Mouse (Mus musculus): Measurements from ENCODE around the gene Lpcat2. TPM values are rescaled to one million over a fixed set of nuclear protein-coding genes. Genes with fewer than 3 reads are reported as not detected.

The Lpcat2 gene
- total RNA-seq (2021) = 1 to 10 TPM; 1.0 to 1.6 TPM

- DNase-seq (ENCODE audit: low spot score) = peak; percentile 15
- intact Hi-C loops (cut with DNase I) = no loop called here
Observed at GRCm38 (mm10) chr8:92855171-92855894, at the start of gene Lpcat2. Gene Lpcat2, plus strand, starts transcription at chr8:92855339.

DNA sequence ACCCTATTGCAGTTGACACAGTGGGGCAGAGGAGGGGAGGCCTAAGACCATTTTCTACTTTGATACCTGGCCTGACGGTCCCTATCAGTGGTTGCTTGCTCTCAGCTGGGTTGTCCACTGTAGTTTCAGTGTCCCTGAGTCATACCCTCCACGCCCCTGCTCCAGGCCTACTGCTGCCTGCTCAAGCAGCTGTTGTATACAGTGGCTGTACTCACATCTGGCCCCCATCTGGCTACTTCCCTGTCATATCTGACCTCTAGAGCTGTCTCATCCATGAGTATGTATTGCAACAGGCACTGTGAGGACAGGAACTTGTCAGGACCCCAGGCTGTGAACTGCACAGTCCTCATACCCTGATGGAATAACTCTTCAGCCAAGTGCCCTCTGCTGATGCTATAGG, 42.4 kb upstream of the Lpcat2 start:
- no peak for DNase-seq (ENCODE audit: low spot score)
- intact Hi-C loops (cut with DNase I) = no loop called here

GRCm38 (mm10) chr8:92815661-92816060, 39.5 kb upstream of the Lpcat2 start:
- no peak for DNase-seq (ENCODE audit: low spot score)
- intact Hi-C loops (cut with DNase I) = no loop called here

GRCm38 (mm10) chr8:92817928-92818818, 37.0 kb upstream of the Lpcat2 start:
- intact Hi-C loops (cut with DNase I) = loop anchor here (1.0 kb wide), 2 partner anchors 65 to 180 kb away; no protein-coding TSS in a partner anchor
- DNase-seq (ENCODE audit: low spot score) = peak; percentile 73

DNA sequence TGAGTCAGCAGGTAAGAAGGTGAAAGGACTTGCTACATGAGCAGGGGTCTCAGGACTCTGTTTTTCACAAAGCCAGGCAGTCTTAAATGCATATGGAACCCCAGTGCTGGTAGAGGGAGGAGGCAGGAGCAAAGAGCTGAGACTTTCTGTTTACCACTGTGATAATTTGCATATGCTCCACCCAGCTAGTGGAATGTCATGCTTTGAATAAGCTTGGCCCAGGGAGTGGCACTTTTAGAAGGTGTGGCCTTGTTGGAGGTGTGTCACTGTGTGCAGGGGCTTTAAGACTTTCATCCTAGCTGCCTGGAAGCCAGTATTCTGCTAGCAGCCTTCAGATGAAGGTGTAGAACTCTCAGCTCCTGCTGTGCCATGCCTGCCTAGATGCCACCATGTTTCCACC, 34.0 kb upstream of the Lpcat2 start:
- intact Hi-C loops (cut with DNase I) = no loop called here
- no peak for DNase-seq (ENCODE audit: low spot score)

GRCm38 (mm10) chr8:92822386-92822785, 32.8 kb upstream of the Lpcat2 start:
- intact Hi-C loops (cut with DNase I) = no loop called here
- no peak for DNase-seq (ENCODE audit: low spot score)

DNA sequence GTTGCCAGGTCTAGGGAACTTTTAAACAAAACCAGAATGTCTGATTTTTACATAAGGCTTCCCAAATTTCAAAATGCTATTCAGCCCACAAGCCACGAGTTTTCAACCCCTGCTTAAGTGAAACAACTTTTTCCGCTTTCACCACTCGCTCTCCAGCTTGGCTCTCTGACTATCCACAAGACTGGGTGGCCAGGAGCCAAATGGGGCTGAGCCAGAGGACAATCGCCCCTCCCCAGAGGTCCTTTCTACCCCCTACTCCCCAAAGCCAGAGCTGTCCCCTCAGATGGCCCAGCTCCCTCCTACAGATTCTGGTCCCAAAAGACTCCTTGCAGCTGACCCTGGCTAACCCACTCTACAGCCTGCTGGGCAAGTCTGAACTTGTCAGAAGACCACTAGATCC, 29.1 kb upstream of the Lpcat2 start:
- intact Hi-C loops (cut with DNase I) = no loop called here
- peak; percentile 40 for DNase-seq (ENCODE audit: low spot score)

- peak; percentile 71 for DNase-seq (ENCODE audit: low spot score)
- intact Hi-C loops (cut with DNase I) = no loop called here
Observed at GRCm38 (mm10) chr8:92827243-92828034, 27.7 kb upstream of the Lpcat2 start, which contains the start of gene Mmp2. Gene Mmp2, plus strand, starts transcription at chr8:92827291.

GRCm38 (mm10) chr8:92828251-92828743, 26.8 kb upstream of the Lpcat2 start:
- intact Hi-C loops (cut with DNase I) = no loop called here
- no peak for DNase-seq (ENCODE audit: low spot score)

- intact Hi-C loops (cut with DNase I) = no loop called here
- DNase-seq (ENCODE audit: low spot score) = no peak
Observed at GRCm38 (mm10) chr8:92834065-92834731, 20.9 kb upstream of the Lpcat2 start.

- no peak for DNase-seq (ENCODE audit: low spot score)
- intact Hi-C loops (cut with DNase I) = loop anchor here (5.0 kb wide), 1 partner anchor 47 kb away; no protein-coding TSS in a partner anchor
Observed at GRCm38 (mm10) chr8:92834786-92835500, 20.2 kb upstream of the Lpcat2 start.

DNA sequence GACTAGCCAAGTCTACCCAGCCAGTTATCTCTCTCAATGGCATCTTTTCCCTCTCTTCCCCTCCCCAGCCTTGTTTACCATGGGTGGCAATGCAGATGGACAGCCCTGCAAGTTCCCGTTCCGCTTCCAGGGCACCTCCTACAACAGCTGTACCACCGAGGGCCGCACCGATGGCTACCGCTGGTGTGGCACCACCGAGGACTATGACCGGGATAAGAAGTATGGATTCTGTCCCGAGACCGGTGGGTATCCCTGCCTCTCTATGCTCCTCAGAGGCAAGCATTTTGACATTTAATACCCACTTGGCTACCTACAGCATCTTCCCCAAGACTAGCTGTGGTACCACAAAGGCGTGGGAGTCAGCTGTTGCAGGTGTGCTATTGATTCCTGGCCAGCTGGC, 19.2 kb upstream of the Lpcat2 start:
- DNase-seq (ENCODE audit: low spot score) = no peak
- intact Hi-C loops (cut with DNase I) = loop anchor here (5.0 kb wide), 1 partner anchor 46 kb away; no protein-coding TSS in a partner anchor

- no peak for DNase-seq (ENCODE audit: low spot score)
- intact Hi-C loops (cut with DNase I) = loop anchor here (5.0 kb wide), 1 partner anchor 44 kb away; no protein-coding TSS in a partner anchor
Observed at GRCm38 (mm10) chr8:92838616-92839015, 16.5 kb upstream of the Lpcat2 start.

DNA sequence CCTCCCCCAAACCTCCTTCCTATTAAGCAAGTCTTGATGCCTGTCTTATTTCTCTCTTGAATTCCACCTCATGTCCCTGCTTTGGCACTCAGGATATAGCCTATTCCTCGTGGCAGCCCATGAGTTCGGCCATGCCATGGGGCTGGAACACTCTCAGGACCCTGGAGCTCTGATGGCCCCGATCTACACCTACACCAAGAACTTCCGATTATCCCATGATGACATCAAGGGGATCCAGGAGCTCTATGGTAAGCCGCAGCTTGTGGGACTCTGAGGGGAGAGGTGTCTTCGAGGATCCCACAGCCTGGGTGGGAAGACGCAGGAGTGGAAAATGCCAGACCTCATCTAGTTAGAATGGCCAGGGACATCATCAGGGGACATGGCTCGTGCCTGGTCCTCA, 16.0 kb upstream of the Lpcat2 start:
- no peak for DNase-seq (ENCODE audit: low spot score)
- intact Hi-C loops (cut with DNase I) = loop anchor here (5.0 kb wide), 1 partner anchor 43 kb away; no protein-coding TSS in a partner anchor

GRCm38 (mm10) chr8:92839876-92840275, 15.3 kb upstream of the Lpcat2 start:
- intact Hi-C loops (cut with DNase I) = loop anchor here (5.0 kb wide), 1 partner anchor 42 kb away; no protein-coding TSS in a partner anchor
- DNase-seq (ENCODE audit: low spot score) = peak; percentile 59

DNA sequence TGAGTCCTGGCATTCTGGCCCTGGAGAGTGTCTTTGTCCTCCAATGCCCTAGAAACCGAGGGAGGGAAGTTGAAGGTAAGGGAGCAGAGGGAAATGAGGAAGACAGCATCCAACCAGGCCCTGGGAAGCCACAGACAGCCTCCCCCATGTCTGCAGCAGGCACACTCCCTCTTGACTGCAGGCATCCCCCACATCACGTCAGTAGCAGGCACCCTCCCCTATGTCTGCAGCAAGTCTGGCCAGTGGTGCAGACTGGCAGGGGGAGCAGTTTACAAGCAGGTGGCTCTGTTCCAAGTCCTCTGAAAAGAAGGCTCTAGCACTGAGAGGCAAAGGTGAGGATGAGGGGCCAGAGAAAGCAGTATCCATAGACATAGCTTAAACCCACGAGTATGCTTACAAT, 8.5 kb upstream of the Lpcat2 start:
- intact Hi-C loops (cut with DNase I) = no loop called here
- no peak for DNase-seq (ENCODE audit: low spot score)

DNA sequence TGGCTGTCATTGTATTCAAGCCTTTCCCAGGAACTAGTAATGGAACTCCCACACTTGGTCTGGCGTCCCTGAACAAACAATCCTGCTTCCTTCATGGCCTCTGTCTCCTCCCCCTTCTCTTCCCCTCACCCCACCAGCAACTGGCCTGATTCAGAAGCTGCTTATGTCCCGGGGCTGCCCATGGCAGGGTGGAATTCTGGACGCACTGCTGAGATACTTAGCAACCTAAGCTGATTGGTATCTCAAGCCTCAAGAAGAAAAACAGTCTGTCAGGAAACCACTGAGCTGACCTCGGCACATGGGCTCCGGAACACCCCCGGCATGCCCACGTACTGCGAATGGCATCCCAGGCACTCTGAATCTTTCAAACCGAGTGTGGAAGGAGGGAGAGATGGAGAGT, 7.8 kb upstream of the Lpcat2 start:
- intact Hi-C loops (cut with DNase I) = no loop called here
- DNase-seq (ENCODE audit: low spot score) = no peak

DNA sequence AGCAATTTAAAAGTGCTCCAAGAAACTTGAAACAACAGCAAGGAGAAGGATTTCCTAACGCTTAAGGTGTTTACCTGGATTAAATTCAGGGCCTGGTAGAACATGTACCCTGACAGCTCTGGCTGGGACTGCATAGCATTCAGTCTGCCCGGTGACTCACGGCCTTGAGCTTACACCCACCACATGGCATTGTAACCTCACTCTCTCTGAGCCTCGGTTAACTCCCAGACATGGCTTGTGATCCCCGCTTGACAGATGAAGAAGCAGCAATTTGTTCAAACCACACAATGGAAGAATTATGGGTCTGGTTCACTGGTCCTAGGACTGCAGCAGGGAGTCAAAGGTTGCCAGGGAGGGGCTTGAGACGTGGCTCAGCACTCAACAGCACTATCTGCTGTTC, 5.9 kb upstream of the Lpcat2 start:
- no peak for DNase-seq (ENCODE audit: low spot score)

GRCm38 (mm10) chr8:92850239-92850638, 4.9 kb upstream of the Lpcat2 start:
- DNase-seq (ENCODE audit: low spot score) = peak; percentile 89
- intact Hi-C loops (cut with DNase I) = no loop called here

More for the DNA sequence above, 5.9 kb upstream of the Lpcat2 start:
- intact Hi-C loops (cut with DNase I) = no loop called here
